ENCODE assay signal across 13 mouse cellular contexts in the genomic region with DNA sequence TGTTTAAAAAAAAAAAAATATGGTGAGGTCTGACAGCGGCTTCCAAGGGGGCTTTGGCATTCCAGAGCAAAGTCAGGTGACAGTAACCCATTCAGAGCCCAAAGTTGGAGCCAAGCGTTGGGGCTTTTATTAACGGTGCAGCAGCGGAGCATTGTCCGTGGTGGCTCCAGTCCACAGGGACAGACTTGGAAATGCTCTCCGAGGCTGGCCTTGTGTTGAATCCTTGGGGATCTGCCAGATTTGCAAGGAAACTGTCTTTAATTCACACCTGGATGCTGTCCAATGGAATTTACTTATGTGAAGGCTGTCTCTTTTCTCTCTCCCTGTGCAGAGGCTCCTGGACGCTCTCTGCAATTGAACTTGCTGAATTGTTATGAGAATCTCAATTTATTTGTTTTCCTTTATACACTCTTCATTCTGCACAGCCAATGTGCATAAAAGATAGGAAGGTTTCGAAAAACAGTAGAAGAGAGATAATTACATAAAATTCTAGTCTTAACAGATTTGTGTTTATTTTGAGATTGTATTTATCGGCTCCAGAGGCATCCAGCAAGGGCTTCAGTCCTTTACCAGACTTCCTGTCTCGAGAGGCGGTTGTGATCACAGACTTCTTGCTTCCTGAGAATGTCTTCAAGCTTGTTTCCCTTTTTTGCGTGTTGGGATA. TPM values are rescaled to one million over a fixed set of nuclear protein-coding genes. Genes with fewer than 3 reads are reported as not detected.
DNase-seq lines count a peak whose midpoint lies in the region; ATAC-seq and TF ChIP-seq lines count a peak whose summit lies in the region.
"Had no signal": no experiment of that assay in that cellular context is flagged by ENCODE, and none has a peak within 500 bp of the region (broad histone marks: within the 10 kb centered on the region; RNA-seq: fewer than 3 reads in every experiment).

No protein-coding gene starts in this region.

- 34% methylated on average over 12 of the region's 12 CpGs for WGBS in heart, embryonic 16.5 days
- WGBS in midbrain, embryonic 10.5 days = 56% methylated on average over 12 of the region's 12 CpGs
- WGBS in midbrain, embryonic 11.5 days = 48% methylated on average over 12 of the region's 12 CpGs
- 39% methylated on average over 12 of the region's 12 CpGs for WGBS in forebrain, embryonic 13.5 days
- 32% methylated on average over 12 of the region's 12 CpGs for WGBS in midbrain, postnatal 0 days

- DNase-seq in heart, adult 18-20 months = no peak
- no peak for DNase-seq in midbrain, embryonic 10.5 days (ENCODE audit: low spot score)
- no peak for DNase-seq in midbrain, embryonic 11.5 days (ENCODE audit: low spot score, missing footprints)
- DNase-seq in midbrain, postnatal 0 days (ENCODE audit: low spot score) = peak; percentile 55
- DNase-seq: lung, postnatal 4 days; thymus, adult 18-20 months had no signal

- no peaks in the 10 kb centered on the region for H3K9me3 ChIP-seq in heart, embryonic 16.5 days (replicated peaks; ENCODE audit: control insufficient read depth, low read length)
- no peaks in the 10 kb centered on the region for H3K9me3 ChIP-seq in midbrain, embryonic 10.5 days (replicated peaks)
- no peaks in the 10 kb centered on the region for H3K9me3 ChIP-seq in midbrain, embryonic 11.5 days (ENCODE audit: control insufficient read depth, low read length)
- H3K9me3 ChIP-seq in forebrain, embryonic 13.5 days (replicated peaks) = no peaks in the 10 kb centered on the region
- H3K9me3 ChIP-seq in midbrain, postnatal 0 days (ENCODE audit: low read length) = no peaks in the 10 kb centered on the region

- H3K4me1 ChIP-seq in heart, embryonic 16.5 days (ENCODE audit: control insufficient read depth, insufficient read depth, low read length) = peaks cover 52% of the 10 kb centered on the region
- peaks cover 65% of the 10 kb centered on the region for H3K4me1 ChIP-seq in midbrain, embryonic 10.5 days
- H3K4me1 ChIP-seq in midbrain, embryonic 11.5 days (ENCODE audit: control insufficient read depth, insufficient read depth, low read length) = peaks cover 17% of the 10 kb centered on the region
- peaks cover 30% of the 10 kb centered on the region for H3K4me1 ChIP-seq in forebrain, embryonic 13.5 days
- H3K4me1 ChIP-seq in midbrain, postnatal 0 days (ENCODE audit: insufficient read depth, low read length) = no peaks in the 10 kb centered on the region; the same call in 1 of the 2 replicates

- peak overlapping the region; percentile 18 for H3K9ac ChIP-seq in heart, embryonic 16.5 days (ENCODE audit: low read length)
- H3K9ac ChIP-seq in midbrain, embryonic 11.5 days (ENCODE audit: low read length) = no peak overlapping the region
- H3K9ac ChIP-seq in forebrain, embryonic 13.5 days = no peak overlapping the region
- H3K9ac ChIP-seq in midbrain, postnatal 0 days (replicated peaks; ENCODE audit: low read length, poor library complexity, severe bottlenecking) = no peak overlapping the region

- H3K27me3 ChIP-seq in heart, embryonic 16.5 days (ENCODE audit: control insufficient read depth, insufficient read depth, low read length) = no peaks in the 10 kb centered on the region
- no peaks in the 10 kb centered on the region for H3K27me3 ChIP-seq in midbrain, embryonic 10.5 days (ENCODE audit: low read depth, poor library complexity, severe bottlenecking)
- no peaks in the 10 kb centered on the region for H3K27me3 ChIP-seq in midbrain, embryonic 11.5 days (ENCODE audit: control insufficient read depth, insufficient read depth, low read length)
- H3K27me3 ChIP-seq in forebrain, embryonic 13.5 days = no peaks in the 10 kb centered on the region
- H3K27me3 ChIP-seq in midbrain, postnatal 0 days (ENCODE audit: insufficient read depth, low read length) = no peaks in the 10 kb centered on the region

- H3K4me2 ChIP-seq in heart, embryonic 16.5 days (ENCODE audit: low read depth, low read length) = no peak overlapping the region
- no peak overlapping the region for H3K4me2 ChIP-seq in midbrain, embryonic 11.5 days
- no peak overlapping the region for H3K4me2 ChIP-seq in forebrain, embryonic 13.5 days
- no peak overlapping the region for H3K4me2 ChIP-seq in midbrain, postnatal 0 days (ENCODE audit: low read depth, low read length, poor library complexity, severe bottlenecking)

- H3K27ac ChIP-seq in heart, embryonic 16.5 days (ENCODE audit: low read length) = peak overlapping the region; percentile 53
- H3K27ac ChIP-seq in midbrain, embryonic 10.5 days (replicated peaks) = peak overlapping the region; percentile 67; the same call in 1 of the 2 replicates
- H3K27ac ChIP-seq in midbrain, embryonic 11.5 days (ENCODE audit: low read depth, low read length) = no peak overlapping the region
- peak overlapping the region; percentile 4 for H3K27ac ChIP-seq in forebrain, embryonic 13.5 days
- 0 out of 2 replicates have a peak overlapping the region, but pooled peaks have one; percentile 1 for H3K27ac ChIP-seq in midbrain, postnatal 0 days (ENCODE audit: low read depth, low read length)

- no peak overlapping the region for H3K4me3 ChIP-seq in heart, embryonic 16.5 days (ENCODE audit: low read length)
- no peak overlapping the region for H3K4me3 ChIP-seq in midbrain, embryonic 10.5 days
- H3K4me3 ChIP-seq in midbrain, embryonic 11.5 days (ENCODE audit: low read depth, low read length) = no peak overlapping the region
- no peak overlapping the region for H3K4me3 ChIP-seq in forebrain, embryonic 13.5 days
- no peak overlapping the region for H3K4me3 ChIP-seq in midbrain, postnatal 0 days (ENCODE audit: low read depth, low read length)

- no peaks in the 10 kb centered on the region for H3K36me3 ChIP-seq in heart, embryonic 16.5 days (ENCODE audit: control insufficient read depth, insufficient read depth)
- H3K36me3 ChIP-seq in midbrain, embryonic 10.5 days = peaks cover 14% of the 10 kb centered on the region
- H3K36me3 ChIP-seq in midbrain, embryonic 11.5 days (ENCODE audit: control insufficient read depth, insufficient read depth, low read length) = no peaks in the 10 kb centered on the region
- H3K36me3 ChIP-seq in forebrain, embryonic 13.5 days (ENCODE audit: poor library complexity, severe bottlenecking) = 0 out of 2 replicates have a peak, but pooled peaks cover 5% of the 10 kb centered on the region
- H3K36me3 ChIP-seq in midbrain, postnatal 0 days (ENCODE audit: insufficient read depth, low read length) = no peaks in the 10 kb centered on the region

- TF ChIP-seq CTCF in midbrain, postnatal 0 days (IDR thresholded peaks at IDR 0.05) = no peak

- ATAC-seq in heart, embryonic 16.5 days (replicated peaks; ENCODE audit: extremely low read depth, insufficient read depth, low FRiP score) = no peak
- no peak for ATAC-seq in midbrain, embryonic 11.5 days (ENCODE audit: low FRiP score)
- no peak for ATAC-seq in forebrain, embryonic 13.5 days
- no peak for ATAC-seq in midbrain, postnatal 0 days (ENCODE audit: low FRiP score)
- no peak for ATAC-seq in megakaryocyte-erythroid progenitor cell, adult 5-6 weeks (replicated peaks; ENCODE audit: low FRiP score, low TSS enrichment, poor library complexity, severe bottlenecking)

RNA-seq across cellular contexts. Expression of gene Tcp10a, which starts 58.6 kb away (rescaled TPM):
- polyA plus RNA-seq in heart, embryonic 16.5 days (2015; fragmentation: Nextera tagmentation; extraction: Ambion mirVana) = not detected in 2 replicates
- total RNA-seq in heart, adult 18-20 months (2021) = not detected
- not detected in 2 replicates for polyA plus RNA-seq in midbrain, embryonic 10.5 days (2016; fragmentation: Nextera tagmentation; extraction: Ambion mirVana)
- not detected in 2 replicates for polyA plus RNA-seq in midbrain, embryonic 11.5 days (2014; fragmentation: Nextera tagmentation; extraction: Ambion mirVana)
- not detected in 2 replicates for polyA plus RNA-seq in forebrain, embryonic 13.5 days (2015; fragmentation: Nextera tagmentation; extraction: Ambion mirVana)
- not detected in 2 replicates for total RNA-seq in midbrain, postnatal 0 days (2014; rRNA removed)
- 0.11 TPM in 1 of 2 replicates, not detected in the other for polyA plus RNA-seq in midbrain, postnatal 0 days (2015; fragmentation: Nextera tagmentation; extraction: Ambion mirVana)
- not detected in 2 replicates for total RNA-seq in megakaryocyte-erythroid progenitor cell, adult 5-6 weeks (2014; fragmentation: Nextera tagmentation)
- total RNA-seq in megakaryocyte-erythroid progenitor cell, adult 5-6 weeks (2017) = not detected in 2 replicates
- total RNA-seq: heart, postnatal 25 days; liver, adult 2 months had no signal
- polyA plus RNA-seq: cortical plate, adult 2 months; liver, adult 2 months; neural tube, embryonic 14.5 days had no signal
